Mouse (Mus musculus) limb, embryonic 14.5 days (tissue): ENCODE measurements at regions not wholly inside any gene's neighbourhood (a gene's known extent, or its start where the extent isn't known, plus 50 kb on each side); places are given as distances from the start of the nearest gene placed in this dataset.

Experiments used
- ATAC-seq: fragments of 200-750 bp; cut with Nextera tagmentation; 2 replicates; pipeline ENCODE4 v1.8.0; 2017; ENCODE audit warnings: low read depth, moderate number of reproducible peaks, moderate TSS enrichment; ENCODE audit not compliant: low FRiP score
- DNase-seq: peaks from one replicate; pipeline ENCODE4 v3.0.0-alpha.2; 2015; ENCODE audit warnings: low spot score
- H3K27ac ChIP-seq: fragments of 300-500 bp; sonication (generic); replicated peaks from 2 replicates; pipeline ENCODE4 v1.5.1; 2014; ENCODE audit warnings: low read depth, mild to moderate bottlenecking, low read length, moderate library complexity, mixed read lengths
- H3K27me3 ChIP-seq: fragments of 300-500 bp; sonication (generic); 2 replicates; pipeline ENCODE4 v1.6.1; 2014; ENCODE audit warnings: low read length, mixed read lengths; ENCODE audit not compliant: control insufficient read depth, insufficient read depth
- H3K36me3 ChIP-seq: fragments of 300-500 bp; sonication (generic); 2 replicates; pipeline ENCODE4 v1.6.1; 2014; ENCODE audit warnings: mild to moderate bottlenecking, low read length, moderate library complexity, mixed read lengths; ENCODE audit not compliant: control insufficient read depth, insufficient read depth
- H3K4me1 ChIP-seq: fragments of 300-500 bp; sonication (generic); 2 replicates; pipeline ENCODE4 v1.6.1; 2014; ENCODE audit warnings: antibody characterized with exemption, low read length, mixed read lengths; ENCODE audit not compliant: control insufficient read depth, insufficient read depth
- H3K4me2 ChIP-seq: fragments of 300-500 bp; sonication (generic); replicated peaks from 2 replicates; pipeline ENCODE4 v1.6.1; 2014; ENCODE audit warnings: low read depth, mild to moderate bottlenecking, low read length, moderate library complexity; ENCODE audit not compliant: severe bottlenecking
- H3K4me3 ChIP-seq: fragments of 300-500 bp; sonication (generic); replicated peaks from 2 replicates; pipeline ENCODE4 v1.5.1; 2014; ENCODE audit warnings: low read length
- H3K9ac ChIP-seq: fragments of 300-500 bp; sonication (generic); 2 replicates; pipeline ENCODE4 v1.6.1; 2014; ENCODE audit warnings: mild to moderate bottlenecking, low read depth, low read length, moderate library complexity; ENCODE audit not compliant: severe bottlenecking
- H3K9me3 ChIP-seq: fragments of 300-500 bp; sonication (generic); 2 replicates; pipeline ENCODE4 v1.6.1; 2016; ENCODE audit warnings: low read length; ENCODE audit not compliant: control insufficient read depth
- POLR2A ChIP-seq: fragments of 200-500 bp; IDR thresholded peaks from 2 replicates; pipeline ENCODE4 v1.8.0; 2012; ENCODE audit warnings: inconsistent platforms, mild to moderate bottlenecking, moderate library complexity, borderline replicate concordance; ENCODE audit not compliant: insufficient read depth, insufficient read length; ENCODE audit errors: extremely low read depth
- WGBS: fragments of 180-500 bp; shearing (Covaris S2); extraction: QIAGEN DNeasy Blood & Tissue Kit; methylation state at CpG from one replicate; pipeline ENCODE4 v1.1.7; 2014; 5-methylcytosine and 5-hydroxymethylcytosine counted together

DNA sequence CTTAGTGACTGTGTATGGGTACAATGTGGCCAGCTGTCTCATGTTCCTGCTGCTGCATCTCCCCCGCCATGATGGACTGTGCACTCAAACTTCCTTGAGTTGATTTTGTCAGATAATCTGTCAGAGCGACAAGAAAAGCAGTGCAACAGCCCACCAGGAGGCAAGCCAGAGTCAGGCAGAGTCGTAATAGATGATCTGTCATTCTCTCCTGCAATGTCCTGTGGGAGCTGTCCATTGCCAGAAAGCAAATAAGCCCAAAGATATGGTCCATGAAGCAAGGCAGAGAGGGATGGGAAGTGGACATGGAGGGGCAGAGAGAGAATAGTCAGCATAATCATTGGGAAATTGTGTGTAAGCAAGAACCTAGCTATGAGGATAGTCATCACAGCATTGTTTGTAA, 61.2 kb upstream of the Ap1s2 start:
- Histone ChIP-seq H3K27ac (no peak overlapping the region), H3K36me3 (no peaks in the 10 kb centered on the region), H3K9ac (no peak overlapping the region), H3K27me3 (no peaks in the 10 kb centered on the region), H3K4me2 (no peak overlapping the region), H3K4me1 (no peaks in the 10 kb centered on the region), H3K9me3 (no peaks in the 10 kb centered on the region), H3K4me3 (no peak overlapping the region)
- no peak for DNase-seq
- whole genome bisulfite sequencing: 62% methylated on average over 3 of the region's 3 CpGs
- ATAC-seq: no peak
- no peak for TF ChIP-seq POLR2A

DNA sequence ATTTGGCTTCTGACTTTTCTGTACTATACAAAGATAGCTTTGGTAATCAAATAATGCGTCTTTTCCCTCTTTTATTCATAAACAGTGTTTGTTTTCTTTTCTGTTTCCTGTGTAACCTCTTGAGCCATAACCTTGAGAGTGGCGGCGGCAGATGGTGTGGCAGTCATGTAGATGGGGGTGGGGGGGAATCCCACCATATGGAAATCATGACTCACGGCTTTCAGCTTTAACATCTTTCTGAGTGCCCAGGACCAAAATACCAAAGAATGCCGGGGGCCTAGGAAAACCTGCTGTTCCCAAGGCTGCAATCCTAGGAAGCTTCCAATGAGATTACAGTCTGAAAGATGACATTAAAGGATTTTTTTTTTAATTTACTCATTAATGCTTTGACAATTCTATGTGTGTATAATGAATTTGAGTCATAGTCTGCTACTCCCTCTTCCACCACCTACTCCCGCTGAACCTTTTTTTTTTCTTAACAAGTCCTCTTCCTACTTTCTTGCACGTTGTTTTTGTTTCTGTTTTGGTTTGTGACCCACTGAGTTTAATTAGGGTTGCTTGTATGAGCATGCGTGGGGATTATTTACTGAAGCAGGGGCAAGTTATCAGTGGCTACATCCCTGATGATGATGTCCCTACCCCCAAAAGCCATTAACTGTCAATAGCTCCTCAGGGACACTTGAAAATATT, 60.2 kb upstream of the Ap1s2 start:
- no peaks in the 10 kb centered on the region for H3K27me3 ChIP-seq
- DNase-seq: peak; percentile 12
- H3K4me1 ChIP-seq: no peaks in the 10 kb centered on the region
- TF ChIP-seq POLR2A: no peak
- no peak overlapping the region for H3K27ac ChIP-seq
- WGBS: 48% methylated on average over 8 of the region's 8 CpGs
- no peaks in the 10 kb centered on the region for H3K36me3 ChIP-seq
- ATAC-seq: no peak
- no peaks in the 10 kb centered on the region for H3K9me3 ChIP-seq
- no peak overlapping the region for H3K9ac ChIP-seq
- H3K4me3 ChIP-seq: no peak overlapping the region
- H3K4me2 ChIP-seq: no peak overlapping the region

DNA sequence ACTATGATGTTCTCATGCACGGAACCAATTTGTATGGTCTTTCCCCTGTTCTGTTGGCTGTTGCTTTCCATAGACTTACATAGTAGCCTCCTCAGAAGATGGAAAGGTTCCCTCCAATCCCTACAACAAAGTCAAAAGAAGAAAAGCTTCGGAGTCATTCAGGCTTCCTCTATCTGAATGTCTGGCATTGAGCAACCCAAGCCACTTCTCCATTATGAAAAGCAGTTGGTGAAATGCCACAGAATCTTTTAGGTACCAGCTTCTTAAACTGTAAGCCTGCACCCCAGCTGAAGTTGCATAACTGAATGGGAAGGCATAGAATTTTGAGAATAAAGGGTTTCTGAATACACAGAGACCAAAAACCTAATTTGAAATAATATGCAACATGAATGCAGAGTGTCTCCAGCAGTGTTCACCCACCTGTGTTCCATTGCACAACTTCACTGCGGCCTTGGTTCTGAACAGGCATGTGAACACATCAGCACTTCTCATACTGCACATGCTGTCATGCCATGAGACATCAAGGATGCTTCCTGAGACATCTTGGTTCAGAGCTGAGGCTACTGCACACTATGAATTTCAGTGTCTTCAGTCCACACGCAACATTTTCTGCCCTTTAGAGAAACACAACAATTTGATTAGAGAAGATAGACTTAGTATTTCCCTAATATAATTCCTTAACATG, 57.8 kb upstream of the Ap1s2 start:
- Histone ChIP-seq H3K9ac (no peak overlapping the region), H3K4me1 (no peaks in the 10 kb centered on the region), H3K4me3 (no peak overlapping the region), H3K27me3 (no peaks in the 10 kb centered on the region), H3K9me3 (no peaks in the 10 kb centered on the region), H3K4me2 (no peak overlapping the region), H3K27ac (no peak overlapping the region), H3K36me3 (no peaks in the 10 kb centered on the region)
- no peak for DNase-seq
- TF ChIP-seq POLR2A: no peak
- WGBS: 89% methylated on average over 4 of the region's 4 CpGs
- no peak for ATAC-seq

DNA sequence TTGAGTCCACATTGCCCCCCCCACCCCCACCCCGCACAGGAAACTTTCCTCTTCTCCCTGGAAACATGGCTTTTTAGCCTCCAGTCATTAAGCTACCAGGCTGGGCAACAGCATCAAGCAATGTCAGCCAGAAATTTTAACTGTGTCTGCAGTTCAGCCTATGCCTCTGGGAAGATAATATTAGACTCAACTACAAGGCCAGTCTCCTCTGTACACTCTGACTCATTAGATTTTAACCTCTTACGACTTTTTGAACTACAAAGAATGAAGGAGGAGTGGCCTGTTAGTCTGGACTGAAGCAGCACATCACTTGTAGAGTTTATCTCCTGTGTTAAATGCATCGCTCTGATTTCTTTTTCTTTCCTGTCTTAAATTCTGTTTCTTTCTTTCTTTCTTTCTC, 50.3 kb upstream of the Ap1s2 start:
- no peak overlapping the region for H3K4me2 ChIP-seq
- H3K36me3 ChIP-seq: no peaks in the 10 kb centered on the region
- no peak overlapping the region for H3K9ac ChIP-seq
- ATAC-seq (no peak), DNase-seq (no peak)
- H3K4me1 ChIP-seq: no peaks in the 10 kb centered on the region
- no peaks in the 10 kb centered on the region for H3K27me3 ChIP-seq
- 45% methylated on average over 3 of the region's 3 CpGs for WGBS
- no peak for TF ChIP-seq POLR2A
- H3K9me3 ChIP-seq: no peaks in the 10 kb centered on the region
- no peak overlapping the region for H3K4me3 ChIP-seq
- no peak overlapping the region for H3K27ac ChIP-seq
